Mouse (Mus musculus): ENCODE measurements around the gene Tnk1.
A peak's percentile ranks its signal among the peaks of the same experiment; 100 is the strongest.

Gene Tnk1

GRCm38 (mm10) chr11:69803328-69803727, 55.2 kb downstream of the Tnk1 start:
- no peak for DNase-seq (ENCODE audit: low read depth)

- peak; percentile 77 for DNase-seq (ENCODE audit: low read depth)
Observed at GRCm38 (mm10) chr11:69802648-69803105, 55.9 kb downstream of the Tnk1 start.

- peak; percentile 36 for DNase-seq (ENCODE audit: low read depth)
Observed at GRCm38 (mm10) chr11:69801379-69801977, 57.1 kb downstream of the Tnk1 start, which contains the start of gene Fgf11. Fgf11 (minus strand) TSS chr11:69801857.
